9 mouse cellular contexts compared by ENCODE assay signal in genomic region chr8:79339555-79339954, GRCm38 (mm10). TPM values are rescaled to one million over a fixed set of nuclear protein-coding genes. Genes with fewer than 3 reads are reported as not detected.
DNase-seq lines count a peak whose midpoint lies in the region; ATAC-seq and TF ChIP-seq lines count a peak whose summit lies in the region.
"Had no signal": no experiment of that assay in that cellular context is flagged by ENCODE, and none has a peak within 500 bp of the region (broad histone marks: within the 10 kb centered on the region; RNA-seq: fewer than 3 reads in every experiment).

No protein-coding gene starts in this region.

- H3K9me3 ChIP-seq in hindbrain, embryonic 11.5 days (ENCODE audit: control insufficient read depth, low read length): no peaks in the 10 kb centered on the region
- H3K9me3 ChIP-seq in midbrain, embryonic 11.5 days (ENCODE audit: control insufficient read depth, low read length): no peaks in the 10 kb centered on the region
- H3K9me3 ChIP-seq: lung, embryonic 15.5 days had no signal

- ATAC-seq in common myeloid progenitor, adult 5-6 weeks (replicated peaks; ENCODE audit: low read depth, poor library complexity, severe bottlenecking): peak; percentile 91
- ATAC-seq in hindbrain, embryonic 11.5 days (ENCODE audit: low FRiP score): no peak
- no peak for ATAC-seq in midbrain, embryonic 11.5 days (ENCODE audit: low FRiP score)

- peak; percentile 65 for DNase-seq in gastrocnemius, adult 2 months
- no peak for DNase-seq in gastrocnemius, postnatal 36 days
- peak; percentile 26 for DNase-seq in thymus, adult 2 months
- DNase-seq in thymus, adult 18-20 months: no peak
- DNase-seq in lung, postnatal 25 days (ENCODE audit: low spot score): peak; percentile 48
- no peak for DNase-seq in hindbrain, embryonic 11.5 days (ENCODE audit: low spot score)
- DNase-seq in midbrain, embryonic 11.5 days (ENCODE audit: low spot score, missing footprints): no peak

- H3K27me3 ChIP-seq in thymus, adult 2 months (ENCODE audit: control insufficient read depth, insufficient read depth, low read length): no peaks in the 10 kb centered on the region
- no peaks in the 10 kb centered on the region for H3K27me3 ChIP-seq in hindbrain, embryonic 11.5 days (ENCODE audit: control insufficient read depth, insufficient read depth, low read length)
- H3K27me3 ChIP-seq in midbrain, embryonic 11.5 days (ENCODE audit: control insufficient read depth, insufficient read depth, low read length): no peaks in the 10 kb centered on the region
- H3K27me3 ChIP-seq: lung, embryonic 15.5 days had no signal

- WGBS in thymus, adult 2 months: 84% methylated on average over 9 of the region's 9 CpGs
- 82% methylated on average over 9 of the region's 9 CpGs for WGBS in hindbrain, embryonic 11.5 days
- 78% methylated on average over 9 of the region's 9 CpGs for WGBS in midbrain, embryonic 11.5 days

- intact Hi-C loops in gastrocnemius, adult 2 months (cut with DNase I): loop anchor here (10.0 kb wide), 1 partner anchor 225 kb away; no protein-coding TSS in a partner anchor
- intact Hi-C loops in gastrocnemius, postnatal 36 days (cut with DNase I): loop anchor here (10.0 kb wide), 1 partner anchor 245 kb away; no protein-coding TSS in a partner anchor

- peak; percentile 76 for TF ChIP-seq CTCF in gastrocnemius, adult 2 months (IDR thresholded peaks at IDR 0.05)
- peak; percentile 53; the same call in 1 of the 2 replicates for TF ChIP-seq CTCF in thymus, adult 2 months (IDR thresholded peaks at IDR 0.05; ENCODE audit: borderline replicate concordance, control insufficient read depth, extremely low read depth, insufficient read depth, low read length, poor library complexity)

- no peak overlapping the region for H3K27ac ChIP-seq in gastrocnemius, adult 2 months
- H3K27ac ChIP-seq in thymus, adult 2 months (ENCODE audit: control insufficient read depth, insufficient read depth, low read length): no peak overlapping the region
- H3K27ac ChIP-seq in hindbrain, embryonic 11.5 days (ENCODE audit: low read depth, low read length): no peak overlapping the region
- no peak overlapping the region for H3K27ac ChIP-seq in midbrain, embryonic 11.5 days (ENCODE audit: low read depth, low read length)
- H3K27ac ChIP-seq: lung, embryonic 15.5 days had no signal

- no peak overlapping the region for H3K9ac ChIP-seq in hindbrain, embryonic 11.5 days (ENCODE audit: low read depth, low read length)
- H3K9ac ChIP-seq in midbrain, embryonic 11.5 days (ENCODE audit: low read length): no peak overlapping the region
- H3K9ac ChIP-seq: lung, embryonic 15.5 days had no signal

- H3K36me3 ChIP-seq in thymus, adult 2 months (ENCODE audit: control insufficient read depth, insufficient read depth, low read length): no peaks in the 10 kb centered on the region; the same call in 1 of the 2 replicates
- H3K36me3 ChIP-seq in hindbrain, embryonic 11.5 days (ENCODE audit: control insufficient read depth, insufficient read depth, low read length): peaks cover 4% of the 10 kb centered on the region; the same call in 1 of the 2 replicates
- H3K36me3 ChIP-seq in midbrain, embryonic 11.5 days (ENCODE audit: control insufficient read depth, insufficient read depth, low read length): peaks cover 34% of the 10 kb centered on the region

- TF ChIP-seq POLR2A in thymus, adult 2 months (IDR thresholded peaks at IDR 0.05; ENCODE audit: control insufficient read depth, extremely low read depth, insufficient read depth, low read length, poor library complexity): no peak

- no peak overlapping the region for H3K4me3 ChIP-seq in gastrocnemius, adult 2 months
- H3K4me3 ChIP-seq in thymus, adult 2 months (ENCODE audit: control insufficient read depth, insufficient read depth, low read length): no peak overlapping the region
- H3K4me3 ChIP-seq in hindbrain, embryonic 11.5 days (ENCODE audit: low read depth, low read length): no peak overlapping the region
- no peak overlapping the region for H3K4me3 ChIP-seq in midbrain, embryonic 11.5 days (ENCODE audit: low read depth, low read length)
- H3K4me3 ChIP-seq: lung, embryonic 15.5 days had no signal

- no peak overlapping the region for H3K4me2 ChIP-seq in hindbrain, embryonic 11.5 days (replicated peaks; ENCODE audit: low read depth, low read length)
- H3K4me2 ChIP-seq in midbrain, embryonic 11.5 days: no peak overlapping the region
- H3K4me2 ChIP-seq: lung, embryonic 15.5 days had no signal

- no peaks in the 10 kb centered on the region for H3K4me1 ChIP-seq in thymus, adult 2 months (replicated peaks; ENCODE audit: control insufficient read depth, insufficient read depth, low read length)
- no peaks in the 10 kb centered on the region for H3K4me1 ChIP-seq in hindbrain, embryonic 11.5 days (replicated peaks; ENCODE audit: control insufficient read depth, insufficient read depth, low read length)
- H3K4me1 ChIP-seq in midbrain, embryonic 11.5 days (ENCODE audit: control insufficient read depth, insufficient read depth, low read length): no peaks in the 10 kb centered on the region

RNA-seq across cellular contexts. Expression of gene Mmaa, which starts 44.8 kb away (rescaled TPM):
- total RNA-seq in gastrocnemius, adult 2 months (2021): 10 to 100 TPM; 14.6 to 25.8 TPM
- total RNA-seq in gastrocnemius, postnatal 36 days (2021): 10 to 100 TPM; 17.7 to 18.9 TPM
- polyA plus RNA-seq in thymus, adult 2 months (2012; rRNA removed): 2.5 and 3.9 TPM in 2 replicates
- 1.9 and 6.8 TPM in 2 replicates for total RNA-seq in common myeloid progenitor, adult 5-6 weeks (2017)
- polyA plus RNA-seq in hindbrain, embryonic 11.5 days (2014; fragmentation: Nextera tagmentation; extraction: Ambion mirVana): 12.2 and 12.5 TPM in 2 replicates
- polyA plus RNA-seq in midbrain, embryonic 11.5 days (2014; fragmentation: Nextera tagmentation; extraction: Ambion mirVana): 10.1 and 10.4 TPM in 2 replicates

RNA-seq across cellular contexts. Expression of gene Smad1, which starts 59.8 kb away (rescaled TPM):
- total RNA-seq in gastrocnemius, adult 2 months (2021): 1 to 10 TPM; 8.9 to 9.5 TPM
- 10 to 100 TPM in 1 of 2 experiments, 1 to 10 TPM in 1; 8.8 to 10.4 TPM for total RNA-seq in gastrocnemius, postnatal 36 days (2021)
- polyA plus RNA-seq in thymus, adult 2 months (2012; rRNA removed): 48.0 and 55.4 TPM in 2 replicates
- total RNA-seq in common myeloid progenitor, adult 5-6 weeks (2017): 15.5 and 20.6 TPM in 2 replicates
- polyA plus RNA-seq in hindbrain, embryonic 11.5 days (2014; fragmentation: Nextera tagmentation; extraction: Ambion mirVana): 62.6 and 73.4 TPM in 2 replicates
- 55.5 and 63.1 TPM in 2 replicates for polyA plus RNA-seq in midbrain, embryonic 11.5 days (2014; fragmentation: Nextera tagmentation; extraction: Ambion mirVana)

Comparison
In these comparisons a context has a peak if more than half of its experiments do, and no peak if none do; other contexts are left out.
1. DNase-seq: peak in gastrocnemius, adult 2 months (single experiment), thymus, adult 2 months (single experiment) and lung, postnatal 25 days (single experiment); none in gastrocnemius, postnatal 36 days (0 of 2), thymus, adult 18-20 months (0 of 2), hindbrain, embryonic 11.5 days (single experiment) and midbrain, embryonic 11.5 days (single experiment).